Mouse (Mus musculus) brain, embryonic 14.5 days (tissue): ENCODE results near the gene Nppa.

ENCODE experiments used
- CTCF ChIP-seq: fragments of 200-500 bp; IDR thresholded peaks from 2 replicates; pipeline ENCODE4 v1.5.1; 2012; ENCODE audit warnings: inconsistent platforms, mild to moderate bottlenecking, moderate library complexity, borderline replicate concordance; ENCODE audit not compliant: insufficient read depth, insufficient read length; ENCODE audit errors: extremely low read depth
- POLR2A ChIP-seq: fragments of 200-500 bp; IDR thresholded peaks from 2 replicates; pipeline ENCODE4 v1.6.1; 2012; ENCODE audit warnings: mild to moderate bottlenecking, inconsistent platforms, borderline replicate concordance; ENCODE audit not compliant: poor library complexity, insufficient read depth, insufficient read length, severe bottlenecking; ENCODE audit errors: extremely low read depth

DNA sequence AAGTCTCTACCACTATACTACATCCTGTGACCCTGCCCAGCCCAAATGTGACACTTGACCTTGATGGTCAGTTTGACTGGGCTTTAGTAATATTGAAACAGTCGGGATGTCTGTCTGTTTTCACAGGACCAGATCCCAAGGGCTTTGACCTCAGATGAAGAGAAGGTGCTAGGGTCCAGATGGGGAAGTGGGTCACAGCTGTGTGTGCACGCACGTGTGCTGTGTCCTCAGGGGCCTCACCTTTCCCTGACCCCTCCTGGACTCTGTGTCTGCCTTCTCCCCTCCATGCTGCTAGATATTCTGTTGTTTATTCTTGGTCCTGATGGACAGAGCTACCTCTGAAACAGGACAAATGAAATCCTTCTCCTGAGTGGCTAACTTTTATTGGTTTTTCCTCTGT is 10.8 kb downstream of the Nppa start:
- TF ChIP-seq CTCF (no peak), POLR2A (no peak)
